In genomic region chr8:3648990-3649389, GRCm38 (mm10) we compare ENCODE assay signal across 14 mouse cellular contexts. TPM values are rescaled to one million over a fixed set of nuclear protein-coding genes. Genes with fewer than 3 reads are reported as not detected.
DNase-seq lines count a peak whose midpoint lies in the region; ATAC-seq and TF ChIP-seq lines count a peak whose summit lies in the region.
"Had no signal": no experiment of that assay in that cellular context is flagged by ENCODE, and none has a peak within 500 bp of the region (broad histone marks: within the 10 kb centered on the region; RNA-seq: fewer than 3 reads in every experiment).

No protein-coding gene starts in this region.

- no peak overlapping the region for H3K4me3 ChIP-seq in kidney, postnatal 0 days (replicated peaks; ENCODE audit: low read depth, low read length)
- H3K4me3 ChIP-seq in bone marrow macrophage, adult 2 months (ENCODE audit: insufficient read depth, low read length): peak overlapping the region; percentile 55
- H3K4me3 ChIP-seq: megakaryocyte, embryonic 14.5 days had no signal

- peak; percentile 71 for DNase-seq in kidney, postnatal 0 days (ENCODE audit: low spot score)
- DNase-seq in kidney, adult 18-20 months: no peak
- peak; percentile 35 for DNase-seq in forelimb bud, embryonic 11.5 days (ENCODE audit: low read depth, low spot score)
- DNase-seq in mesoderm, embryonic 11.5 days (ENCODE audit: low read depth, low spot score): peak; percentile 28
- no peak for DNase-seq in gastrocnemius, postnatal 10 days
- DNase-seq: heart, adult 11 months; thymus, postnatal 4 days had no signal

- no peaks in the 10 kb centered on the region for H3K27me3 ChIP-seq in kidney, postnatal 0 days (ENCODE audit: insufficient read depth, low read length)

- no peak for TF ChIP-seq POLR2A in bone marrow macrophage, adult 2 months (IDR thresholded peaks at IDR 0.05; ENCODE audit: borderline replicate concordance, low read depth, low read length)

- no peak overlapping the region for H3K27ac ChIP-seq in kidney, postnatal 0 days
- peak overlapping the region; percentile 96 for H3K27ac ChIP-seq in bone marrow macrophage, adult 2 months (ENCODE audit: insufficient read depth, low read depth, low read length)

- no peak overlapping the region for H3K9ac ChIP-seq in kidney, postnatal 0 days (ENCODE audit: low read depth, low read length)

- no peaks in the 10 kb centered on the region for H3K36me3 ChIP-seq in kidney, postnatal 0 days (ENCODE audit: insufficient read depth, low read length)

- no peak for TF ChIP-seq CTCF in kidney, postnatal 0 days (IDR thresholded peaks at IDR 0.05; ENCODE audit: low read depth)
- no peak for TF ChIP-seq CTCF in bone marrow macrophage, adult 2 months (IDR thresholded peaks at IDR 0.05; ENCODE audit: low read depth, low read length)

- peak overlapping the region; percentile 2; the same call in 1 of the 2 replicates for H3K4me2 ChIP-seq in kidney, postnatal 0 days (ENCODE audit: low read length)

- 0 out of 2 replicates have a peak, but pooled peaks have one; percentile 29 for ATAC-seq in kidney, postnatal 0 days (replicated peaks; ENCODE audit: low FRiP score, low read depth)
- no peak for ATAC-seq in erythroid progenitor cell, adult 5-6 weeks (replicated peaks; ENCODE audit: low FRiP score, poor library complexity, severe bottlenecking)
- ATAC-seq: forebrain, embryonic 16.5 days; inflammation-experienced regulatory T-cells, adult 6 months had no signal

- WGBS in kidney, postnatal 0 days: 47% methylated on average over 1 of the region's 1 CpGs

- H3K9me3 ChIP-seq in kidney, postnatal 0 days (replicated peaks; ENCODE audit: low read length): no peaks in the 10 kb centered on the region
- H3K9me3 ChIP-seq: megakaryocyte, embryonic 14.5 days had no signal

- H3K4me1 ChIP-seq in kidney, postnatal 0 days (replicated peaks; ENCODE audit: insufficient read depth, low read length): no peaks in the 10 kb centered on the region
- H3K4me1 ChIP-seq in bone marrow macrophage, adult 2 months (ENCODE audit: control insufficient read depth, insufficient read depth, low read length): peaks cover 35% of the 10 kb centered on the region

RNA-seq across cellular contexts. Expression of gene Retn, which starts 6.6 kb away (rescaled TPM):
- polyA plus RNA-seq in kidney, postnatal 0 days (2015; fragmentation: Nextera tagmentation; extraction: Ambion mirVana): 0.27 and 0.58 TPM in 2 replicates
- polyA plus RNA-seq in bone marrow macrophage, adult 2 months (2012; ENCODE audit: insufficient read depth, insufficient read length, missing spikeins): not detected in 2 replicates
- not detected in 2 replicates for total RNA-seq in erythroid progenitor cell, adult 5-6 weeks (2015; ENCODE audit: low replicate concordance)
- total RNA-seq in erythroid progenitor cell, adult 5-6 weeks (2017; ENCODE audit: low replicate concordance): not detected in 2 replicates
- total RNA-seq in gastrocnemius, postnatal 10 days (2021): under 1 TPM; 0.61 to 0.75 TPM
- polyA plus RNA-seq: inflammation-experienced regulatory T-cells, adult 6 months had no signal

RNA-seq across cellular contexts. Expression of gene Mcemp1, which starts 16.6 kb away (rescaled TPM):
- polyA plus RNA-seq in kidney, postnatal 0 days (2015; fragmentation: Nextera tagmentation; extraction: Ambion mirVana): 0.47 and 0.54 TPM in 2 replicates
- 2.0 and 3.1 TPM in 2 replicates for polyA plus RNA-seq in bone marrow macrophage, adult 2 months (2012; ENCODE audit: insufficient read depth, insufficient read length, missing spikeins)
- 13.4 and 36.4 TPM in 2 replicates for total RNA-seq in erythroid progenitor cell, adult 5-6 weeks (2015; ENCODE audit: low replicate concordance)
- 4.1 and 11.6 TPM in 2 replicates for total RNA-seq in erythroid progenitor cell, adult 5-6 weeks (2017; ENCODE audit: low replicate concordance)
- total RNA-seq in gastrocnemius, postnatal 10 days (2021): under 1 TPM in 1 of 2 experiments, not detected in 1; 0.41 TPM
- polyA plus RNA-seq: forebrain, embryonic 16.5 days had no signal

RNA-seq across cellular contexts. Expression of gene Stxbp2, which starts 18.2 kb away (rescaled TPM):
- polyA plus RNA-seq in kidney, postnatal 0 days (2015; fragmentation: Nextera tagmentation; extraction: Ambion mirVana): 88.6 and 93.3 TPM in 2 replicates
- polyA plus RNA-seq in bone marrow macrophage, adult 2 months (2012; ENCODE audit: insufficient read depth, insufficient read length, missing spikeins): 312 and 315 TPM in 2 replicates
- 32.7 and 56.9 TPM in 2 replicates for total RNA-seq in erythroid progenitor cell, adult 5-6 weeks (2015; ENCODE audit: low replicate concordance)
- 34.7 and 49.1 TPM in 2 replicates for total RNA-seq in erythroid progenitor cell, adult 5-6 weeks (2017; ENCODE audit: low replicate concordance)
- total RNA-seq in gastrocnemius, postnatal 10 days (2021): 1 to 10 TPM; 4.0 to 6.7 TPM

RNA-seq across cellular contexts. Expression of gene Fcor, which starts 23.2 kb away (rescaled TPM):
- polyA plus RNA-seq in kidney, postnatal 0 days (2015; fragmentation: Nextera tagmentation; extraction: Ambion mirVana): 8.3 and 8.9 TPM in 2 replicates
- 3.6 and 4.5 TPM in 2 replicates for polyA plus RNA-seq in bone marrow macrophage, adult 2 months (2012; ENCODE audit: insufficient read depth, insufficient read length, missing spikeins)
- not detected in 2 replicates for total RNA-seq in erythroid progenitor cell, adult 5-6 weeks (2015; ENCODE audit: low replicate concordance)
- not detected in 2 replicates for total RNA-seq in erythroid progenitor cell, adult 5-6 weeks (2017; ENCODE audit: low replicate concordance)
- 1 to 10 TPM; 1.6 to 2.0 TPM for total RNA-seq in gastrocnemius, postnatal 10 days (2021)
- polyA plus RNA-seq: inflammation-experienced regulatory T-cells, adult 6 months had no signal

RNA-seq across cellular contexts. Expression of gene Pcp2, which starts 23.6 kb away (rescaled TPM):
- 0.42 TPM in 1 of 2 replicates, not detected in the other for polyA plus RNA-seq in kidney, postnatal 0 days (2015; fragmentation: Nextera tagmentation; extraction: Ambion mirVana)
- polyA plus RNA-seq in bone marrow macrophage, adult 2 months (2012; ENCODE audit: insufficient read depth, insufficient read length, missing spikeins): not detected in 2 replicates
- total RNA-seq in erythroid progenitor cell, adult 5-6 weeks (2015; ENCODE audit: low replicate concordance): not detected in 2 replicates
- not detected in 2 replicates for total RNA-seq in erythroid progenitor cell, adult 5-6 weeks (2017; ENCODE audit: low replicate concordance)
- total RNA-seq in gastrocnemius, postnatal 10 days (2021): not detected
- total RNA-seq: layer of hippocampus, postnatal 10 days had no signal
- polyA plus RNA-seq: inflammation-experienced regulatory T-cells, adult 6 months; limb, embryonic 14.5 days had no signal

Comparison
In these comparisons a context has a peak if more than half of its experiments do, and no peak if none do; other contexts are left out.
1. DNase-seq: peak in kidney, postnatal 0 days (single experiment), forelimb bud, embryonic 11.5 days (single experiment) and mesoderm, embryonic 11.5 days (single experiment); none in kidney, adult 18-20 months (single experiment) and gastrocnemius, postnatal 10 days (single experiment).
2. RNA of gene Stxbp2, which starts 18.2 kb away (total RNA-seq): 32.7 to 56.9 TPM in erythroid progenitor cell, adult 5-6 weeks; 4.0 to 6.7 TPM in gastrocnemius, postnatal 10 days; every median in the first group is over 4 times any median in the second.